Mouse (Mus musculus) regulatory T cell (primary cell): Measurements from ENCODE around the gene Ccnk.

ENCODE experiments used
- in situ Hi-C: fragments of 300-600 bp; cut with MboI, MseI; formaldehyde crosslinking; loops from one replicate; pipeline ENCODE4 v1.15.1; 2025; ENCODE audit warnings: high pct_unique_total_duplicates

Gene Ccnk

DNA sequence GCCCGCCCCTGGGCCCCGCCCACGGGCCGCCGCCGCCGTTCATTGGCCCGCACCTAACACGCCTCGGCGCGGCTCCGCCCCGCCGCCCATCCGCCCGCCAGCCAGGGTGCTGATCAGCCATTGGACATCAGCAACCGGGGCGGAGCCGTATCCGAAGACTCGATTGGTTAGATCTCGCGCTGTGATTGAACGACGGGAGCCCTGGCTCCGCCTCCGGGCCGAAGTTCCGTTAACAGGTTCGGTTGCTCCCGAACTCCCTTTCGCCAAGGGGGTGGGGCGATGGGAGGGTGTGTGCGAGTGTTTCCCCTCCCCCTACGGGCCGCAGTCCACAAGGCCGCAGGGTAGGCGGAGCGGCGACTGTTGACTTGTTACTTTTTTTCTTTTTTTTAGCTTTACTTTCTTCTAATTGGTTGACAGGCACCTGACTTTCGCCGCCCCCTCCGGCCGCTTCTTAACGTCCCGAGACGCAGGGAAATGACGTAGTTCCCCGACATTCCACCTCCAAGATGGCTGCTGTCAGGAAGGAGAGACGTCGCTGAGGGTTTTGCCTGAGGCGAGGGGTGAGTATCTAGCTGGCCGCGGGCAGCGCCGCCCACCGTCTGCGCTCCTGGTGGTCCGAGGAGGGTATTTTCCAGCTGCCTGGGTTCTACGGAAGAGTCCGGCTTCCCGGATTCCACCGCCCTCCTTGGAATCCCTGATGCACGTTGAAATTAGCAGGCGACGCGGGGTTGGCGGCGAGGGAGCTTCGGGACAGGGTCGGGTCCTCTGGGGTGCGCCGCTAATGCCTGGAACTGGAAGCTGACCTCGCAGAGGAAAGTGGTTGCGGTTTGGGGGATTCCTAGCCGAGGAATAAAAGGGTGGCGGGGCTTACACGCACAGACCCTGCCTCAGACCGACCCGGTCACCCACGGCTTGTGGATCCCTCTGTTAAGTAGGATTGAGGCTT lies at the start of gene Ccnk:
Gene Ccnk, plus strand, starts transcription at position 259 of the 946 bp plus-strand sequence.
- in situ Hi-C loops = loop anchor here (25.0 kb wide), 1 partner anchor 633 kb away; no protein-coding TSS in a partner anchor

DNA sequence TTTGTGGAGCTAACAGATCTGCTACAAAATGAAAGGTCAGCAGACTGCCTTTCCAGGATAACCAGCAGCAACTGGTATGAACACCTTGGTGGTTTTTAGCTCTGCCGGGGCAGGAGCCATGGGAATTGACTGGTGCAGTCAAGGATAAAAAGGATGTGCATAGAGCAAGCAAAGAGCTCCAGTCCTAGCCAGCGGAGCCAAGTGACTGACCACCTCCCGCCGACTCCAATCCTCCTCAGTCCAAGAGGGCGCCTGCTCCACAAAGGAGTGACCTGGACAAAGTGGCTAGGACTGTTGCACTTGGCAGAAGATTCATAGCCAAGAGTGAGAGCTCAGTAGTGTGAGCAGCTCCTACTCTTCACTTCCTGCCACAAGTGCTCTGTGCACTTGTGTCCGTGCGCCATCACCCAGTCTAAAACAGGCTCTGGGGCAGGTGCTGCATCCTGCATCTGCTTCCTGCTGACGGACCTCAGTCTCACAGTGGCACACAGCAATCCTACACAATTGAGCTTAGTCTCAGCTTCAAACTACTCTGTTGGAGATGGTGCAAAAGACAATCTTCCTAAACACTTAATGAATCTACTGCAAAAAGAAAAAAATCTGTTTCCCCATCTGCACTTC lies 46.8 kb upstream of the Ccnk start:
- in situ Hi-C loops = no loop called here

- in situ Hi-C loops = no loop called here
Measured at GRCm38 (mm10) chr12:108133181-108133580, 46.2 kb upstream of the Ccnk start.

DNA sequence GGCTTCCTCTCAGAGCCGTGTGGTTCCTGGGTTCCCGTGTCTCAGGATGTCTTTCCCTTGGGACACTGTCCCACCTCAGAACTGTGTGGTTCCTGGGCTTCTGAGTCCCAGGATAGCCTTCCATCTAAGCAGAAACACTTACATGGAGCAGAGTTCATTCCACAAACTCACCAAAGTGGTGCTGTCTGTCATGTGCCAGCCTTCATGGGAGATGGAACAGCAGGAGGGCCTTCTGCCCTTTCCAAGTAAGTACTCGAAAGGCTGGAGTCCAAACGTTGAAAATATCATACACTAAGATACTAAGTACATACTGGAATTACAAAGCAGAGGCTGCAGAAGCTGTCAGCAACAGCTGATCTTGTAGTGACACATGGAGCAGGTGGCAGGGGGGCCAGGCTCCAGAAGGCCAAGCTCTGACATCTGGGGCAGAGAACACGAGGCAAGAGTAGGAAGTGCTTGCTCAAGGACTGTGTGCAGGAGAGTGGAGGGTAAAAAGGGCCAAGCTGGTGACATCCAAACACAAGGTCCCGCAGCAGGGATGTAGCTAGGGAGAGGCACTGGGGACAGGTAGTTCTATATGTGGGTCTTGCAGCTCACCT lies 43.7 kb upstream of the Ccnk start:
- in situ Hi-C loops = no loop called here

DNA sequence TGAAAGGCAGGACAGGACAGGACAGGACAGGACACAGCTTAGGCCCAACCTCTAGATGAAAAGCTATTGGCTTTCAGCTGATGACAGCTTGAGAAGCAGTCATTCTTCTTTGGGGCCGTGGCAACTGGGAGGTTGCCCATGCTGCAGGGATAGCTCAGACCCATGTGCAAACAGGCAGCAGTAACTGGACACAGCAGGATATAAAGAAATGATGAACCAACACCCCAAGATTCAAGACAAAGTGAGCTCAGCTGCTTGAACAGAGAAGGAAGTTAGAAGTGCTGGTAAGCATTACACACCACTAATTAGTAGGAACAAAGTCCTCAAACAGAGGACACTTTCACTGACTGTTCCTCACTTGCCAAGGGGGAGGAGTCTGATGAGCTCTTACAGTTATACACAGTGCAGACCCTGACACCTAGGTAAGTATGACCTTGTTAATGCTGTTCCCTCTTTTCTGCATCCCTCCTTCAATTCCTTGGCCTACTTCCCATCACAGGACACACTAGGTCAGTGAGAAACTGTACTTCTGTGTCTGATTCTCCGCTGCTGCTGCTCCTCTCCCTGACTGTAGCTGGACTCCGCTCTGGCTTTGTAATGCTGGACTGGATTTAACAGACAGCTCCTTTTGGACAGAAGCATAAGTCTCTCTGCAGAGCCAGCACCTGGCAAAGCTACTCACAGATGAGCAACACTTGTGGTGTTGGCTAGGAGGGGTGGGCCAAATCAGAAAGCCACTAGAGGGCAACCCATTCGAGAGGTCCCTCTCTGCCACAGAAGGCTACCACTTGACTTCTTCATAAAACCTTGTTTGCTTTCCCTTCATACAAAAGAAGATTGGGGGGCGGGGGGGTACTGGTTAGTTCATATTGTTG lies 35.5 kb upstream of the Ccnk start:
- in situ Hi-C loops = no loop called here

GRCm38 (mm10) chr12:108145198-108145597 lies 34.2 kb upstream of the Ccnk start:
- in situ Hi-C loops = no loop called here

DNA sequence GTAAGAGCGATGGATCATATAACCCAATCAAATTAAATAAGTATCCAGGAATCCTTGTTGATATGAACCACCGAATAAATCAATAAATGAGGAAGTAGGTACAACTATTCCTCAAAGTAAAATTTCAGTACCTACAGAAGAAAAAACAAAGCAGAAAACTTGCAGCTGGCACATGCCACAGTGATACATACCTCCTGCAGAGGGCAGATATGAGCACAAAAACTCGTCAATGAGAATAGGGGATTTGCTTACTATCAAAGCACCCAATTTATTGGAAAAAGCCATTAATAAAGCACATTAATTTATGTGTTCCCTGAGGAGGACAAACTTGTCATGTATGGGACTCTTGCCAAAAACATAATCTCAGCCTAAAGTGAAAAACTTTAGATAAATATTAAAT lies 29.6 kb upstream of the Ccnk start:
- in situ Hi-C loops = no loop called here

DNA sequence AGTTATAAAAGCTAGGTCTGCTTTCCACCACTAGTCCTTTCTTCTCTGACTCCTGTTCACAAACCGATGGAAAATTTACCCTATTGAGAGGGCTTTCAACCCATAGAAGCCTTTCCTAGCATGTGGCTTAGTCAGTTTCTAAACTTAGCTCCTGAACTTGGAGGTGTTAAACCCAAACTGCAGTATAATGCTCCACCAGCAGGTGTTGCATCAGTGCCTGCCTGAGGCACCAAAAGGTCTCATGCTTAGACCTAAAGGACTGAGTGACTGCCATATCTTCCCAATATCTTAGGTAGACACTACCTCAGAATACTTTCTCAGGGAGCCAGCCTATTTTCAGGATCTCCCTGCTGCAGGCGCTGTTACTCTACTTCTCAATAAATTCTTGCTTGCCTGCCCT lies 26.6 kb upstream of the Ccnk start:
- in situ Hi-C loops = no loop called here

DNA sequence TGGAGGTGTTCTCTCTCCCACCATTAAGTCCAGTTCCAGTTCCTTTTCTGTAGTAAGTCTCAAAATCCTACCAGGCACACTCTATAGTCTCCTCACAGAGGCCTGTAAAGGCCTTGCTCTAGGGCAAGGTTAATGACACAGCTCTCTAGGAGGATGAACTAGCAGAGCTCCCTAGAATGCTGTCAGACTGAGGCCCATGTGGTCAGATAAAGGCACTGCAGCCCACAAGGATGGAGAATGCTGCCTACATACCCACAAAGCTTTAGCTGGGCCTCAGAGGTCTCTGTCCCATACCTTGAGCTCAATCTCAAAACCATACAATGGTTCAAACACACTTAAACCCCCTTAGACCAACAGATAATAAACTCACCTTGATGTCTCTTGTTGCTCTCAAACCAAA lies 19.5 kb upstream of the Ccnk start:
- in situ Hi-C loops = no loop called here

GRCm38 (mm10) chr12:108162036-108162435 lies 17.3 kb upstream of the Ccnk start:
- in situ Hi-C loops = no loop called here

DNA sequence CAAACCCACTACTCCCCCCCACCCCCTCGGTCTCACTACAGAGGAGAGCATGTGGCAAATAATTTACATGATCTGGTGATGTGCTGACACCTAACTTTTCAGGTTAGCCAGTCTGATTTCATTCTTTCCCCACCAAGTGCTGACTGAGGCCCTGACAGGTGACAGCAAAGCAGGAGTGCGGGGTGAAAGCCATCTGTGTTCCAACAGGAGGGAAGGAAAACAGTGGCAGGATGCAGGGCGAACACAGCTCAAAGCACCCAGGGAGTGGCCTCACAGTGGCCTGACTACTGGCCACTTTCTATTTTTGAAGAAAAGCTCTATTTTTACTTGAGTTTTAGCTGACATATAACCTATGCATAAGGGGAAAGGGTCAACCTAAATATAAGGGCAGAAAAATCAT lies 15.7 kb upstream of the Ccnk start:
- in situ Hi-C loops = no loop called here

DNA sequence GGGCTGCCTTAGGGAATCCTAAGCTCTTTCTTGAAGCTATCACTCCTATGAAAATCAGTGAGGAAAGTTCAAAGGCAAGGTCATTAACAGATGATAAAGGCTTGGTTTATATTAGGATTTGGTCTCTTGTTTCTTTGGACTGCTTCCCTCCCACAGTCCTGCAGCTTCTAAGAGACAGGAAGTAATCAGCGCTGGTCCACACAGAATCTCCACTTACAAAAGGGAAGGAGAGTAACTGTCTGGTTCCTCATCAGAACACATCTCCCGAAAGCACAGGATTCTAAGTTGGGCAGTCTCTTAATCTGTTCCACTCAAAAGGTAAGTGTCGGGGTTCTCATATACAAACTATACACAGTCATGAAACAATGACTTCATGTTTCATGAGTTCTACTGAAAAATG lies 10.5 kb upstream of the Ccnk start:
- in situ Hi-C loops = no loop called here

DNA sequence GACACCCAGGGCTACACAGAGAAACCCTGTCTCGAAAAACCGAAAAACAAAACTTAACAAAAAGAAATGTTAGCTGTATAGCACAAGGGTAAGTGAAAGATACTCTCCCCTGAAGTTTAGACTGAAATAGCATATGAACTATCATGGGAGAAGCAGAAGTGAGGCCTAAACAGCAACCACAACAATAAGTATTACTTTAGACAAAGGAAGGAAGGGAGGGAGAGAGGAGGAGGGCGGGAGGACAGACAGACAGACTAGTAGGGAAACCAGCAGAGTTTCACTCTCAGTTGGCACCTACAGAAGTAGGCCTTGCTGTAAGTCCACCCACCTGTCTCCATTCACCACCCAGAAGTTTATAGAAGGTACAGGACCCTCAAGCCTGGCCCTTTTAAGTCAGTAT lies 8.9 kb upstream of the Ccnk start:
- in situ Hi-C loops = no loop called here

- in situ Hi-C loops = no loop called here
Measured at GRCm38 (mm10) chr12:108171336-108171735, 8.0 kb upstream of the Ccnk start.

- in situ Hi-C loops = no loop called here
Measured at GRCm38 (mm10) chr12:108172639-108173038, 6.7 kb upstream of the Ccnk start.

DNA sequence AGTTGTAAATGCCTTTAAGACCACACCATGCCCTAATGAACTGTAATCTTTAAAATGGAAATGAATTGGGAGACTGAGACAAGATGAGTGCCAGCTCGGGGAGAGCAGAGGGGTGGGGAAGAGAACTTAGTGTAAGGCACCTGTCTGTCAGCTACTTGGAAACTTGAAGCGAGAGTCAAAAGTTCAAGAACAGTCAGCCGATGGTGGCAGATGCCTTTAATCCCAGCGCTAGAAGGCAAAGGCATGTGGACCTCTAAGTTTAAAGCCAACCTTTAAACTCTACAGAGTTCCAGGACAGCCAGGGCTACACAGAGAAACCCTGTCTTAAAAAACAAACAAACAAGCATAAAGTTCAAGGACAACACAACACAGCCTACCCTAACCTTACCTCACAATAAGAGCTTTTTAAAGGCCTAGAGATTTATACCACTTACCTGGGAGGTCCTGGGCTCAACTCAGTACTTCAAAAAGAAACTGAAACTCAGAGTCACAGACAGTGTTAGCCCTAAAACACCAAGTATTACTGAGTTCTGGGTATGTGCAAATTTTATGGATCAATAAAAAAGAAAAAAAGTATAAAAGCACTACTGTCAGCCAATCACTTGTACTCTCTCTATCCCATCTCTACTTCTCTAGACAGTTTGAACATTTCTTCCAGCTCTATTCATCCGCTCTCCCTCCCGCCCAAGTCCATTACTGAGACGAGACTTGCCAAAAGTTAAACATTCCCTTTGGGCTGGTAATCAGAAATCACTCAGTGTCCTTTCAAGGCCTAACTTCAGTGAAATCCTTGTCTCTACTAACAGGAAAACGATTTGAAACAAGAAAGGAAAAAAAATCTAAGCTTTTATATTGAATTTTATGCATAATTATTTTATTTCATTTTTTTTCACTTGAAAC lies 4.5 kb upstream of the Ccnk start:
- in situ Hi-C loops = loop anchor here (25.0 kb wide), 1 partner anchor 637 kb away; no protein-coding TSS in a partner anchor

DNA sequence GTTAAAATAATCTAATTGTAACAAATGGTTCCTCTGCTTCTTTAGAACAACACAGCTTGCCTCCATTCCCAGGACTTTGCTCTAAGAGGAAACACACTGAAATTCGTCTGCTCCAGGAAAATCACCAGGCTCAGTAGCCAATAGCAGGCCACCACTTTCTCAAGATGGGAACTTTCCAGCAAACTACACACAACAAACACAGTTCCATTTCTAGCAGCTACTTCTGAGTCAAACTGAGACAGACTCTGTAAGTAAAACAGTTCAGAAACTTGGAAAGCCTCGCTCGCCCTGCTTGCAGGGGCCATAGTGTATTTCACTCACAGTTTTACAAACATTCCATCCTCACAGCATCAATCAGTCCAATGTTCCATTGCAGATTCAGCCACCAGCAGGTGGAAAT lies 3.0 kb upstream of the Ccnk start:
- in situ Hi-C loops = loop anchor here (25.0 kb wide), 1 partner anchor 636 kb away; no protein-coding TSS in a partner anchor

- in situ Hi-C loops = loop anchor here (25.0 kb wide), 1 partner anchor 634 kb away; no protein-coding TSS in a partner anchor
Measured at GRCm38 (mm10) chr12:108178331-108179245, 791 bp upstream of the Ccnk start.

DNA sequence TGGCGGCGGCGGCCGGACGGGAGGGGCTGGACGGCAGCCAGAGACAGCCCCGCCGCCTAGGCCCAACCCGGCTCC lies 296 bp upstream of the Ccnk start, which contains the start of gene Setd3:
Gene Setd3, minus strand, starts transcription at position 69 of the 75 bp plus-strand sequence.
- in situ Hi-C loops = loop anchor here (25.0 kb wide), 1 partner anchor 633 kb away; no protein-coding TSS in a partner anchor

DNA sequence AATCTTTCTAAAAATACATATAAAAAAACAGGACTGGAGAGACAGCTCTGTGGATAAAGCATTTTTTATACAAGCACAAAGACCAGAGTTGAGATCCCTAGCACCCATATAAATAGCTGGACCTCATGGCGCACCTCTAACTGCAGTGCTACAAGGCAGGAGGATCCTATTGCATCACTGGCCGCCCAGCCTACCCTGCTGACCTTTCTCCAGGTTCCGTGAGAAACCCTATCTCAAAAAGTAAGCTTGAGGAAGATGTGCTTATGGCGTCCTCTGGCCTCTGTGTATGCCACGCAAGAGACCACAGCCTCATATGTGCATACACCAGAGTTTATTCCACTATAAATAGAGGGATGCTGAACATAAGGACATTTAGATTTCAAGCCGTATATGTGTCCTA lies 2.3 kb downstream of the Ccnk start:
- in situ Hi-C loops = loop anchor here (25.0 kb wide), 1 partner anchor 631 kb away; no protein-coding TSS in a partner anchor
